Mouse (Mus musculus): ENCODE data around the gene Mrgprf.

GRCm38 (mm10) chr7:145340248-145340904 lies 39.7 kb downstream of the Mrgprf start:
- no peak for TF ChIP-seq RCOR1 (IDR thresholded peaks at IDR 0.05; ENCODE audit: low read depth, low read length)
- no peak for TF ChIP-seq NRF1 (IDR thresholded peaks at IDR 0.05; ENCODE audit: insufficient read depth, low read depth, low read length, poor library complexity, severe bottlenecking)
- TF ChIP-seq MEF2A (IDR thresholded peaks at IDR 0.05; ENCODE audit: extremely low read depth, insufficient replicate concordance, low read depth, low read length, poor library complexity, severe bottlenecking): no peak
- TF ChIP-seq CTCF (IDR thresholded peaks at IDR 0.05 in 2 of 3, conservative IDR thresholded peaks at IDR 0.05 in 1 of 3; ENCODE audit: control insufficient read depth in 1 of 3, insufficient read depth in 1 of 3, low read depth in 2 of 3, low read length in 3 of 3, poor library complexity in 1 of 3, severe bottlenecking in 1 of 3): no peak
- no peak for TF ChIP-seq POLR2A (IDR thresholded peaks at IDR 0.05; ENCODE audit: control insufficient read depth in 1 of 2, insufficient read depth in 1 of 2, low read depth in 1 of 2, low read length in 2 of 2, poor library complexity in 1 of 2)
- no peak for TF ChIP-seq MAZ (IDR thresholded peaks at IDR 0.05; ENCODE audit: low read depth, low read length)
- no peak for TF ChIP-seq MAFK (IDR thresholded peaks at IDR 0.05; ENCODE audit: borderline replicate concordance, low read depth, low read length)
- no peak for TF ChIP-seq ZC3H11A (IDR thresholded peaks at IDR 0.05; ENCODE audit: low read depth, low read length)
- TF ChIP-seq TAL1 (IDR thresholded peaks at IDR 0.05; ENCODE audit: low read length): no peak
- TF ChIP-seq MYC (IDR thresholded peaks at IDR 0.05; ENCODE audit: low read depth, low read length): no peak
- no peak for TF ChIP-seq E2F4 (IDR thresholded peaks at IDR 0.05; ENCODE audit: borderline replicate concordance, low read depth, low read length)
- TF ChIP-seq ETS1 (IDR thresholded peaks at IDR 0.05; ENCODE audit: low read depth, low read length): no peak
- no peak for TF ChIP-seq USF1 (IDR thresholded peaks at IDR 0.05; ENCODE audit: low read depth, low read length)
